25 mouse cellular contexts compared by ENCODE assay signal in the genomic region with DNA sequence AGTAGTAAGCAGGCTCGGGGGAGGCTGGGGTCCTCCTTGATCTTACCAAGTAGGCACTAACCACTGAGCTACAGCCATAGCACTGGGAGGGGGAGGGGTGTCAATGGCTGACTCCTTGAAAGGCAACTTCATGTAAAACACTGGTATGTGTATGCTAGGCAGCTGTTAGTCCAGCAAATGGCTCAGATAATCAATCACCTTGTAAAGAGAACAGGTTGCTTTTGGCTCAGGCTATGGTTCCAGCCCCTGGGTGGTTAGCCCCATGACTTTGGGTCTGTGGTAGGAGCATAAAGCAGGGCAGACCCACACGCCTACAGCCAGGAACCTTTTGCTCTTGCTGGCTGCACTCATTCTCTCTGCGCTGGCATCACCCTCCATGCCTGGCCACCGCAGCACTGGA.
DNase-seq lines count a peak whose midpoint lies in the region; ATAC-seq and TF ChIP-seq lines count a peak whose summit lies in the region.
"Had no signal": no experiment of that assay in that cellular context is flagged by ENCODE, and none has a peak within 500 bp of the region (broad histone marks: within the 10 kb centered on the region; RNA-seq: fewer than 3 reads in every experiment).

No protein-coding gene starts in this region.

- no peaks in the 10 kb centered on the region for H3K27me3 ChIP-seq in embryonic facial prominence, embryonic 13.5 days
- no peaks in the 10 kb centered on the region for H3K27me3 ChIP-seq in embryonic facial prominence, embryonic 10.5 days (replicated peaks; ENCODE audit: low read depth, poor library complexity, severe bottlenecking)
- H3K27me3 ChIP-seq in liver, adult 2 months (ENCODE audit: control insufficient read depth, insufficient read depth, low read length) = no peaks in the 10 kb centered on the region
- H3K27me3 ChIP-seq in liver, embryonic 12.5 days (replicated peaks) = no peaks in the 10 kb centered on the region
- H3K27me3 ChIP-seq in limb, embryonic 15.5 days = no peaks in the 10 kb centered on the region
- no peaks in the 10 kb centered on the region for H3K27me3 ChIP-seq in lung, postnatal 0 days (replicated peaks; ENCODE audit: insufficient read depth, low read length)
- H3K27me3 ChIP-seq: CH12.LX; embryonic facial prominence, embryonic 15.5 days; hindbrain, embryonic 15.5 days; Patski had no signal

- peaks cover 15% of the 10 kb centered on the region for H3K79me2 ChIP-seq in liver, adult 2 months (ENCODE audit: control insufficient read depth, insufficient read depth, low read length)

- no peak for TF ChIP-seq CTCF in liver, adult 2 months (IDR thresholded peaks at IDR 0.05; ENCODE audit: low read depth, low read length)
- TF ChIP-seq CTCF in lung, postnatal 0 days (IDR thresholded peaks at IDR 0.05) = no peak

- DNase-seq in embryonic facial prominence, embryonic 10.5 days (ENCODE audit: low spot score) = no peak
- DNase-seq in liver, adult 2 months (ENCODE audit: extremely low read depth, low read depth, low spot score) = no peak
- peak; percentile 79 for DNase-seq in ZHBTc4 (ENCODE audit: low read depth, low spot score)
- DNase-seq in heart, postnatal 4 days = no peak
- DNase-seq in lung, postnatal 0 days (ENCODE audit: low spot score) = no peak
- DNase-seq: cerebellum, adult 9-11 months; gastrocnemius, postnatal 25 days; heart, adult 18-20 months; kidney, adult 18-20 months; layer of hippocampus, adult 9-11 months; lung, adult 18-20 months; lung, postnatal 10 days; right cerebral cortex, postnatal 14 days had no signal

- H3K36me3 ChIP-seq in embryonic facial prominence, embryonic 13.5 days = peaks cover 91% of the 10 kb centered on the region
- H3K36me3 ChIP-seq in embryonic facial prominence, embryonic 10.5 days (replicated peaks) = peaks cover 77% of the 10 kb centered on the region
- H3K36me3 ChIP-seq in liver, adult 2 months (ENCODE audit: control insufficient read depth, insufficient read depth, low read length) = peaks cover 25% of the 10 kb centered on the region
- peaks cover 44% of the 10 kb centered on the region for H3K36me3 ChIP-seq in liver, embryonic 12.5 days
- peaks cover 80% of the 10 kb centered on the region for H3K36me3 ChIP-seq in limb, embryonic 15.5 days
- H3K36me3 ChIP-seq in lung, postnatal 0 days (ENCODE audit: insufficient read depth, low read length) = peaks cover 21% of the 10 kb centered on the region
- H3K36me3 ChIP-seq: hindbrain, embryonic 15.5 days had no signal

- no peak overlapping the region for H3K4me2 ChIP-seq in embryonic facial prominence, embryonic 13.5 days
- no peak overlapping the region for H3K4me2 ChIP-seq in liver, embryonic 12.5 days
- H3K4me2 ChIP-seq in limb, embryonic 15.5 days = no peak overlapping the region
- no peak overlapping the region for H3K4me2 ChIP-seq in lung, postnatal 0 days (replicated peaks; ENCODE audit: low read depth, low read length)
- H3K4me2 ChIP-seq: embryonic facial prominence, embryonic 15.5 days; forebrain, embryonic 12.5 days; heart, embryonic 11.5 days; hindbrain, embryonic 15.5 days; liver, embryonic 11.5 days had no signal

- TF ChIP-seq POLR2A in liver, adult 2 months (IDR thresholded peaks at IDR 0.05; ENCODE audit: extremely low read depth, insufficient read depth, low read length) = no peak

- no peaks in the 10 kb centered on the region for H3K9me3 ChIP-seq in embryonic facial prominence, embryonic 13.5 days
- no peaks in the 10 kb centered on the region for H3K9me3 ChIP-seq in embryonic facial prominence, embryonic 10.5 days
- no peaks in the 10 kb centered on the region for H3K9me3 ChIP-seq in liver, embryonic 12.5 days (replicated peaks)
- H3K9me3 ChIP-seq in limb, embryonic 15.5 days = no peaks in the 10 kb centered on the region
- no peaks in the 10 kb centered on the region for H3K9me3 ChIP-seq in lung, postnatal 0 days (ENCODE audit: low read length)
- H3K9me3 ChIP-seq: embryonic facial prominence, embryonic 15.5 days; forebrain, embryonic 12.5 days; G1E; hindbrain, embryonic 15.5 days had no signal

- H3K4me3 ChIP-seq in embryonic facial prominence, embryonic 13.5 days = no peak overlapping the region
- no peak overlapping the region for H3K4me3 ChIP-seq in embryonic facial prominence, embryonic 10.5 days
- H3K4me3 ChIP-seq in liver, adult 2 months (ENCODE audit: insufficient read depth, low read depth, low read length) = no peak overlapping the region
- no peak overlapping the region for H3K4me3 ChIP-seq in liver, embryonic 12.5 days
- H3K4me3 ChIP-seq in limb, embryonic 15.5 days = no peak overlapping the region
- H3K4me3 ChIP-seq in lung, postnatal 0 days (ENCODE audit: low read depth, low read length) = no peak overlapping the region
- H3K4me3 ChIP-seq: embryonic facial prominence, embryonic 15.5 days; forebrain, embryonic 12.5 days; hindbrain, embryonic 15.5 days had no signal

- TF ChIP-seq EP300 in lung, postnatal 0 days (IDR thresholded peaks at IDR 0.05) = no peak

- WGBS in embryonic facial prominence, embryonic 13.5 days = 84% methylated on average over 4 of the region's 4 CpGs
- 96% methylated on average over 4 of the region's 4 CpGs for WGBS in embryonic facial prominence, embryonic 10.5 days
- WGBS in liver, adult 2 months = 87% methylated on average over 4 of the region's 4 CpGs
- WGBS in liver, embryonic 12.5 days (ENCODE audit: insufficient replicate concordance) = 86% methylated on average over 4 of the region's 4 CpGs
- WGBS in limb, embryonic 15.5 days = 72% methylated on average over 4 of the region's 4 CpGs
- WGBS in lung, postnatal 0 days = 91% methylated on average over 4 of the region's 4 CpGs

- peaks cover 87% of the 10 kb centered on the region for H3K4me1 ChIP-seq in embryonic facial prominence, embryonic 13.5 days
- peaks cover 37% of the 10 kb centered on the region for H3K4me1 ChIP-seq in embryonic facial prominence, embryonic 10.5 days
- peaks cover 46% of the 10 kb centered on the region for H3K4me1 ChIP-seq in liver, adult 2 months (ENCODE audit: control insufficient read depth, insufficient read depth, low read length)
- H3K4me1 ChIP-seq in liver, embryonic 12.5 days = peaks cover 7% of the 10 kb centered on the region; the same call in 1 of the 2 replicates
- H3K4me1 ChIP-seq in limb, embryonic 15.5 days = peaks cover 84% of the 10 kb centered on the region
- H3K4me1 ChIP-seq in lung, postnatal 0 days (ENCODE audit: insufficient read depth, low read depth, low read length) = peaks cover 15% of the 10 kb centered on the region; the same call in 1 of the 2 replicates

- ATAC-seq in embryonic facial prominence, embryonic 13.5 days (ENCODE audit: insufficient number of reproducible peaks, insufficient read depth, low FRiP score, low TSS enrichment, low read depth) = no peak
- no peak for ATAC-seq in liver, embryonic 12.5 days
- ATAC-seq in limb, embryonic 15.5 days (ENCODE audit: insufficient number of reproducible peaks, low FRiP score, low TSS enrichment, low read depth) = no peak
- no peak for ATAC-seq in lung, postnatal 0 days
- ATAC-seq: Patski had no signal

- H3K9ac ChIP-seq in embryonic facial prominence, embryonic 13.5 days = no peak overlapping the region
- 0 out of 2 replicates have a peak overlapping the region, but pooled peaks have one; percentile 3 for H3K9ac ChIP-seq in liver, adult 2 months (ENCODE audit: low read depth, low read length)
- H3K9ac ChIP-seq in liver, embryonic 12.5 days = no peak overlapping the region
- H3K9ac ChIP-seq in limb, embryonic 15.5 days = no peak overlapping the region
- H3K9ac ChIP-seq in lung, postnatal 0 days (replicated peaks; ENCODE audit: low read depth) = no peak overlapping the region
- H3K9ac ChIP-seq: embryonic facial prominence, embryonic 15.5 days; forebrain, embryonic 12.5 days; hindbrain, embryonic 15.5 days had no signal

- H3K27ac ChIP-seq in embryonic facial prominence, embryonic 13.5 days = peak overlapping the region; percentile 5; the same call in 1 of the 2 replicates
- no peak overlapping the region for H3K27ac ChIP-seq in embryonic facial prominence, embryonic 10.5 days (replicated peaks)
- peak overlapping the region; percentile 81 for H3K27ac ChIP-seq in liver, adult 2 months (replicated peaks; ENCODE audit: insufficient read depth, low read depth, low read length)
- H3K27ac ChIP-seq in liver, embryonic 12.5 days = no peak overlapping the region
- peak overlapping the region; percentile 17; the same call in 1 of the 2 replicates for H3K27ac ChIP-seq in limb, embryonic 15.5 days
- H3K27ac ChIP-seq in lung, postnatal 0 days (ENCODE audit: low read length) = no peak overlapping the region
- H3K27ac ChIP-seq: forebrain, embryonic 12.5 days; hindbrain, embryonic 15.5 days; macrophage had no signal

Comparison
In these comparisons a context has a peak if more than half of its experiments do, and no peak if none do; other contexts are left out.
1. H3K27ac ChIP-seq: peak in embryonic facial prominence, embryonic 13.5 days (single experiment), liver, adult 2 months (single experiment) and limb, embryonic 15.5 days (single experiment); none in embryonic facial prominence, embryonic 10.5 days (single experiment), liver, embryonic 12.5 days (single experiment) and lung, postnatal 0 days (single experiment).